Mouse (Mus musculus): Measurements from ENCODE around the gene Fmnl2. TPM values are rescaled to one million over a fixed set of nuclear protein-coding genes. Genes with fewer than 3 reads are reported as not detected.

The Fmnl2 gene
- polyA plus RNA-seq, 1 experiment from 2014 or later, result 2.0 TPM

GRCm38 (mm10) chr2:52904526-52904925 lies 46.9 kb downstream of the Fmnl2 start:
- WGBS (ENCODE audit: insufficient replicate concordance), result 67% methylated on average over 5 of the region's 5 CpGs
- Histone ChIP-seq H3K9ac (ENCODE audit: low read depth, low read length) (no peak overlapping the region), H3K4me2 (no peak overlapping the region), H3K27me3 (ENCODE audit: control insufficient read depth, insufficient read depth, low read length) (no peaks in the 10 kb centered on the region), H3K36me3 (ENCODE audit: control insufficient read depth, insufficient read depth, low read length) (no peaks in the 10 kb centered on the region), H3K27ac (ENCODE audit: low read depth, low read length) (no peak overlapping the region), H3K9me3 (replicated peaks; ENCODE audit: control insufficient read depth, low read length) (no peaks in the 10 kb centered on the region), H3K4me1 (ENCODE audit: control insufficient read depth, insufficient read depth, low read length) (no peaks in the 10 kb centered on the region; the same call in 1 of the 2 replicates), H3K4me3 (ENCODE audit: low read depth, low read length) (no peak overlapping the region)
- ATAC-seq (replicated peaks; ENCODE audit: insufficient number of reproducible peaks, low FRiP score, low TSS enrichment), result no peak

GRCm38 (mm10) chr2:52913311-52913710 lies 55.7 kb downstream of the Fmnl2 start:
- H3K4me2 ChIP-seq, result no peak overlapping the region
- H3K9ac ChIP-seq (ENCODE audit: low read depth, low read length), result no peak overlapping the region
- H3K27me3 ChIP-seq (ENCODE audit: control insufficient read depth, insufficient read depth, low read length), result no peaks in the 10 kb centered on the region
- 48% methylated on average over 2 of the region's 2 CpGs for WGBS (ENCODE audit: insufficient replicate concordance)
- H3K4me1 ChIP-seq (ENCODE audit: control insufficient read depth, insufficient read depth, low read length), result no peaks in the 10 kb centered on the region
- H3K36me3 ChIP-seq (ENCODE audit: control insufficient read depth, insufficient read depth, low read length), result no peaks in the 10 kb centered on the region
- H3K4me3 ChIP-seq (ENCODE audit: low read depth, low read length), result no peak overlapping the region
- H3K27ac ChIP-seq (ENCODE audit: low read depth, low read length), result no peak overlapping the region
- H3K9me3 ChIP-seq (replicated peaks; ENCODE audit: control insufficient read depth, low read length), result no peaks in the 10 kb centered on the region
- ATAC-seq (replicated peaks; ENCODE audit: insufficient number of reproducible peaks, low FRiP score, low TSS enrichment), result no peak

- no peak for ATAC-seq (replicated peaks; ENCODE audit: insufficient number of reproducible peaks, low FRiP score, low TSS enrichment)
- Histone ChIP-seq H3K4me1 (ENCODE audit: control insufficient read depth, insufficient read depth, low read length) (no peaks in the 10 kb centered on the region), H3K27ac (ENCODE audit: low read depth, low read length) (no peak overlapping the region), H3K9me3 (replicated peaks; ENCODE audit: control insufficient read depth, low read length) (no peaks in the 10 kb centered on the region), H3K4me2 (no peak overlapping the region), H3K9ac (ENCODE audit: low read depth, low read length) (no peak overlapping the region), H3K27me3 (ENCODE audit: control insufficient read depth, insufficient read depth, low read length) (no peaks in the 10 kb centered on the region), H3K36me3 (ENCODE audit: control insufficient read depth, insufficient read depth, low read length) (no peaks in the 10 kb centered on the region), H3K4me3 (ENCODE audit: low read depth, low read length) (no peak overlapping the region)
- 26% methylated on average over 5 of the region's 5 CpGs for WGBS (ENCODE audit: insufficient replicate concordance)
Measured at GRCm38 (mm10) chr2:52913746-52914145, 56.1 kb downstream of the Fmnl2 start.

- Histone ChIP-seq H3K27me3 (ENCODE audit: control insufficient read depth, insufficient read depth, low read length) (no peaks in the 10 kb centered on the region), H3K4me2 (no peak overlapping the region), H3K36me3 (ENCODE audit: control insufficient read depth, insufficient read depth, low read length) (no peaks in the 10 kb centered on the region), H3K9me3 (replicated peaks; ENCODE audit: control insufficient read depth, low read length) (no peaks in the 10 kb centered on the region), H3K4me1 (ENCODE audit: control insufficient read depth, insufficient read depth, low read length) (no peaks in the 10 kb centered on the region), H3K27ac (ENCODE audit: low read depth, low read length) (no peak overlapping the region), H3K9ac (ENCODE audit: low read depth, low read length) (no peak overlapping the region), H3K4me3 (ENCODE audit: low read depth, low read length) (no peak overlapping the region)
- ATAC-seq (replicated peaks; ENCODE audit: insufficient number of reproducible peaks, low FRiP score, low TSS enrichment), result no peak
- 78% methylated on average over 5 of the region's 5 CpGs for WGBS (ENCODE audit: insufficient replicate concordance)
Measured at GRCm38 (mm10) chr2:52915536-52915935, 57.9 kb downstream of the Fmnl2 start.

GRCm38 (mm10) chr2:52918094-52918493 lies 60.4 kb downstream of the Fmnl2 start:
- Histone ChIP-seq H3K4me2 (no peak overlapping the region), H3K9ac (ENCODE audit: low read depth, low read length) (no peak overlapping the region), H3K27ac (ENCODE audit: low read depth, low read length) (no peak overlapping the region), H3K9me3 (replicated peaks; ENCODE audit: control insufficient read depth, low read length) (no peaks in the 10 kb centered on the region), H3K27me3 (ENCODE audit: control insufficient read depth, insufficient read depth, low read length) (no peaks in the 10 kb centered on the region), H3K36me3 (ENCODE audit: control insufficient read depth, insufficient read depth, low read length) (no peaks in the 10 kb centered on the region), H3K4me3 (ENCODE audit: low read depth, low read length) (no peak overlapping the region), H3K4me1 (ENCODE audit: control insufficient read depth, insufficient read depth, low read length) (no peaks in the 10 kb centered on the region)
- ATAC-seq (replicated peaks; ENCODE audit: insufficient number of reproducible peaks, low FRiP score, low TSS enrichment), result no peak
- 56% methylated on average over 5 of the region's 5 CpGs for WGBS (ENCODE audit: insufficient replicate concordance)

GRCm38 (mm10) chr2:52920701-52921435 lies 63.2 kb downstream of the Fmnl2 start:
- H3K27me3 ChIP-seq (ENCODE audit: control insufficient read depth, insufficient read depth, low read length), result no peaks in the 10 kb centered on the region
- ATAC-seq (replicated peaks; ENCODE audit: insufficient number of reproducible peaks, low FRiP score, low TSS enrichment), result no peak
- no peak overlapping the region for H3K4me3 ChIP-seq (ENCODE audit: low read depth, low read length)
- H3K27ac ChIP-seq (ENCODE audit: low read depth, low read length), result no peak overlapping the region
- no peak overlapping the region for H3K4me2 ChIP-seq
- no peaks in the 10 kb centered on the region for H3K36me3 ChIP-seq (ENCODE audit: control insufficient read depth, insufficient read depth, low read length)
- no peak overlapping the region for H3K9ac ChIP-seq (ENCODE audit: low read depth, low read length)
- 79% methylated on average over 5 of the region's 5 CpGs for WGBS (ENCODE audit: insufficient replicate concordance)
- H3K9me3 ChIP-seq (replicated peaks; ENCODE audit: control insufficient read depth, low read length), result no peaks in the 10 kb centered on the region
- H3K4me1 ChIP-seq (ENCODE audit: control insufficient read depth, insufficient read depth, low read length), result no peaks in the 10 kb centered on the region

- no peak overlapping the region for H3K4me2 ChIP-seq
- H3K9ac ChIP-seq (ENCODE audit: low read depth, low read length), result no peak overlapping the region
- H3K27ac ChIP-seq (ENCODE audit: low read depth, low read length), result no peak overlapping the region
- no peak for ATAC-seq (replicated peaks; ENCODE audit: insufficient number of reproducible peaks, low FRiP score, low TSS enrichment)
- no peak overlapping the region for H3K4me3 ChIP-seq (ENCODE audit: low read depth, low read length)
- H3K36me3 ChIP-seq (ENCODE audit: control insufficient read depth, insufficient read depth, low read length), result no peaks in the 10 kb centered on the region
- no peaks in the 10 kb centered on the region for H3K9me3 ChIP-seq (replicated peaks; ENCODE audit: control insufficient read depth, low read length)
- no peaks in the 10 kb centered on the region for H3K27me3 ChIP-seq (ENCODE audit: control insufficient read depth, insufficient read depth, low read length)
- WGBS (ENCODE audit: insufficient replicate concordance), result 79% methylated on average over 3 of the region's 3 CpGs
- H3K4me1 ChIP-seq (ENCODE audit: control insufficient read depth, insufficient read depth, low read length), result peaks cover 10% of the 10 kb centered on the region; the same call in 1 of the 2 replicates
Measured at GRCm38 (mm10) chr2:52925062-52925461, 67.4 kb downstream of the Fmnl2 start.

- no peaks in the 10 kb centered on the region for H3K36me3 ChIP-seq (ENCODE audit: control insufficient read depth, insufficient read depth, low read length)
- H3K4me1 ChIP-seq (ENCODE audit: control insufficient read depth, insufficient read depth, low read length), result peaks cover 10% of the 10 kb centered on the region; the same call in 1 of the 2 replicates
- WGBS (ENCODE audit: insufficient replicate concordance), result 65% methylated on average over 3 of the region's 3 CpGs
- no peak overlapping the region for H3K27ac ChIP-seq (ENCODE audit: low read depth, low read length)
- H3K9ac ChIP-seq (ENCODE audit: low read depth, low read length), result no peak overlapping the region
- no peak overlapping the region for H3K4me2 ChIP-seq
- H3K4me3 ChIP-seq (ENCODE audit: low read depth, low read length), result no peak overlapping the region
- no peaks in the 10 kb centered on the region for H3K27me3 ChIP-seq (ENCODE audit: control insufficient read depth, insufficient read depth, low read length)
- H3K9me3 ChIP-seq (replicated peaks; ENCODE audit: control insufficient read depth, low read length), result no peaks in the 10 kb centered on the region
- no peak for ATAC-seq (replicated peaks; ENCODE audit: insufficient number of reproducible peaks, low FRiP score, low TSS enrichment)
Measured at GRCm38 (mm10) chr2:52927381-52927780, 69.7 kb downstream of the Fmnl2 start.

GRCm38 (mm10) chr2:52927858-52928301 lies 70.2 kb downstream of the Fmnl2 start:
- Histone ChIP-seq H3K4me3 (ENCODE audit: low read depth, low read length) (no peak overlapping the region), H3K9me3 (replicated peaks; ENCODE audit: control insufficient read depth, low read length) (no peaks in the 10 kb centered on the region), H3K9ac (ENCODE audit: low read depth, low read length) (no peak overlapping the region), H3K27me3 (ENCODE audit: control insufficient read depth, insufficient read depth, low read length) (no peaks in the 10 kb centered on the region), H3K4me2 (no peak overlapping the region), H3K4me1 (ENCODE audit: control insufficient read depth, insufficient read depth, low read length) (peaks cover 10% of the 10 kb centered on the region; the same call in 1 of the 2 replicates), H3K27ac (ENCODE audit: low read depth, low read length) (no peak overlapping the region), H3K36me3 (ENCODE audit: control insufficient read depth, insufficient read depth, low read length) (no peaks in the 10 kb centered on the region)
- ATAC-seq (replicated peaks; ENCODE audit: insufficient number of reproducible peaks, low FRiP score, low TSS enrichment), result no peak
- 37% methylated on average over 10 of the region's 10 CpGs for WGBS (ENCODE audit: insufficient replicate concordance)

Data from heart, embryonic 11.5 days (tissue).